Mouse (Mus musculus) MEL (cell line): ENCODE measurements around the gene Zfyve9.

ENCODE experiments used
- BHLHE40 ChIP-seq: IDR thresholded peaks from 2 replicates; pipeline ENCODE4 v1.6.1; 2012; ENCODE audit warnings: low read depth, mild to moderate bottlenecking, inconsistent platforms, low read length, improper control_type of control experiment, borderline replicate concordance
- CTCF ChIP-seq, 3 experiments: IDR thresholded peaks in 2 of 3; conservative IDR thresholded peaks in 1 of 3; 2 replicates each; pipeline ENCODE4 v1.5.1; 2011 to 2012; ENCODE audit warnings: low read length in 3 of 3, low read depth in 2 of 3, mild to moderate bottlenecking in 2 of 3, improper control_type of control experiment in 1 of 3, inconsistent platforms in 1 of 3, mixed read lengths in 1 of 3, moderate library complexity in 1 of 3; ENCODE audit not compliant: control insufficient read depth in 1 of 3, insufficient read depth in 1 of 3, poor library complexity in 1 of 3, severe bottlenecking in 1 of 3
- E2F4 ChIP-seq: IDR thresholded peaks from 2 replicates; pipeline ENCODE4 v1.6.1; 2011; ENCODE audit warnings: low read depth, low read length, improper control_type of control experiment, borderline replicate concordance
- EP300 ChIP-seq, 2 experiments: IDR thresholded peaks; 2 replicates each; pipeline ENCODE4 v1.6.1; 2011; ENCODE audit warnings: improper control_type of control experiment in 2 of 2, low read length in 2 of 2, low read depth in 1 of 2, mild to moderate bottlenecking in 1 of 2
- HCFC1 ChIP-seq: IDR thresholded peaks from 2 replicates; pipeline ENCODE4 v1.6.1; 2012; ENCODE audit warnings: low read depth, mild to moderate bottlenecking, inconsistent platforms, low read length, improper control_type of control experiment, moderate library complexity
- KAT2A ChIP-seq: conservative IDR thresholded peaks from 2 replicates; pipeline ENCODE4 v1.6.1; 2012; ENCODE audit warnings: low read depth, low read length, improper control_type of control experiment, inconsistent platforms
- MAX ChIP-seq: IDR thresholded peaks from 2 replicates; pipeline ENCODE4 v1.6.1; 2011; ENCODE audit warnings: low read length, improper control_type of control experiment
- MYC ChIP-seq: IDR thresholded peaks from 2 replicates; pipeline ENCODE4 v1.6.1; 2011; ENCODE audit warnings: low read depth, mild to moderate bottlenecking, low read length, improper control_type of control experiment, moderate library complexity
- POLR2A ChIP-seq, 2 experiments: IDR thresholded peaks; 2 replicates each; pipeline ENCODE4 v1.6.1; 2011 to 2012; ENCODE audit warnings: low read length in 2 of 2, mild to moderate bottlenecking in 2 of 2, control low read depth in 1 of 2, improper control_type of control experiment in 1 of 2, low read depth in 1 of 2, moderate library complexity in 1 of 2; ENCODE audit not compliant: control insufficient read depth in 1 of 2, insufficient read depth in 1 of 2, poor library complexity in 1 of 2
- POLR2AphosphoS2 ChIP-seq: IDR thresholded peaks from 2 replicates; pipeline ENCODE4 v1.6.1; 2011; ENCODE audit warnings: low read length, improper control_type of control experiment
- POLR2AphosphoS5 ChIP-seq: IDR thresholded peaks from 2 replicates; pipeline ENCODE4 v1.6.1; 2012; ENCODE audit warnings: low read depth, borderline replicate concordance, mild to moderate bottlenecking, inconsistent platforms, low read length, moderate library complexity, mixed read lengths
- TAL1 ChIP-seq: IDR thresholded peaks from 2 replicates; pipeline ENCODE4 v1.6.1; 2012; ENCODE audit warnings: mild to moderate bottlenecking, inconsistent platforms, low read length, moderate library complexity, mixed read lengths

DNA sequence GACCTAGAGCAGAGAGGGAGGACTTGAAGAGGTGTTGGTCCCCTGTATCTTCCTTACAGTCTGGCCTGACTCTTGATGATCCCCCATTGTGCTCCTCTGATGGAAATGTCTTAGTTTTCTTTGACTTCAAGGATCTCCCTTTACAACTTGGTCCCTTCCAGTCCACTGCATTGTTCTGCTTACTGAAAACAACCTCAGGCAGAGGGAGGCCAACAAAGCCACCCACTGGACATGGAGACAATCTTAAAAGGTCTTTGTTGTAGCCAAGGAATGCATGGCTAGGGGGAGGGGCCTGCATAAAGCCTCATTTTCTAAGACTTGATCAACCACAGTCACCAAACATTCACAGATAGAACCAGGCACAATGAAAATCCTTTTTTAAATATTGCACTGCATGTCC, 145.5 kb downstream of the Zfyve9 start:
- TF ChIP-seq EP300 (IDR thresholded peaks at IDR 0.05; ENCODE audit: low read depth in 1 of 2, low read length in 2 of 2) = no peak
- TF ChIP-seq POLR2AphosphoS2 = no peak
- no peak for TF ChIP-seq MAX
- TF ChIP-seq E2F4 = no peak
- TF ChIP-seq CTCF (IDR thresholded peaks at IDR 0.05 in 2 of 3, conservative IDR thresholded peaks at IDR 0.05 in 1 of 3; ENCODE audit: control insufficient read depth in 1 of 3, insufficient read depth in 1 of 3, low read depth in 2 of 3, low read length in 3 of 3, poor library complexity in 1 of 3, severe bottlenecking in 1 of 3) = no peak
- no peak for TF ChIP-seq POLR2AphosphoS5
- no peak for TF ChIP-seq BHLHE40
- TF ChIP-seq MYC = no peak
- no peak for TF ChIP-seq HCFC1
- no peak for TF ChIP-seq POLR2A (IDR thresholded peaks at IDR 0.05; ENCODE audit: control insufficient read depth in 1 of 2, insufficient read depth in 1 of 2, low read depth in 1 of 2, low read length in 2 of 2, poor library complexity in 1 of 2)
- TF ChIP-seq TAL1 = no peak
- no peak for TF ChIP-seq KAT2A
